Mouse (Mus musculus): Measurements from ENCODE around the gene Zfp239. TPM values are rescaled to one million over a fixed set of nuclear protein-coding genes. Genes with fewer than 3 reads are reported as not detected.
A peak's percentile ranks its signal among the peaks of the same experiment; 100 is the strongest.

The Zfp239 gene
- total and polyA plus RNA-seq, 2 experiments from 2014 or later = 0.20 TPM; not detected in 1

DNA sequence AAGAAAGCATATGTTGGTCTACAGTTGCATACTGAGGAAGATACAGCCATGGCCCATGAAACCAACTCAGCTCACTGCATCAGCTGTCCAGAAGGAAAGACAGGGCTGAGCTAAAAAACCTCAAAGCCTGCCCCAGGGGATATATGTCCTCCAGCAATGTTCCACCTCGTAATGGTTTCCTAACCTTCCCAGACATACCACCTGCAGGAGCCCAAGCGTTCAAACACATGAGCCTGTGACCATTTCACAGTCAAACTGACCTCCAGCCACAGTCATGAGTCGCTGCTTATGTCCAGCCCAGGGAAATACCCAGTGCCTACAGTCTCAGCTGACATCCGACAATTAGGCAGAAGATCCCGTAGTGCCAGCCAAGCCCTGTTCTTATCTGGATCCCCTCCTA, 13.3 kb upstream of the Zfp239 start:
- no peak overlapping the region for H3K9ac ChIP-seq (replicated peaks; ENCODE audit: low read depth, low read length)
- H3K4me2 ChIP-seq (ENCODE audit: low read depth, low read length) = no peak overlapping the region
- 77% methylated on average over 5 of the region's 5 CpGs for WGBS
- ATAC-seq (ENCODE audit: insufficient read depth, low read depth) (no peak), DNase-seq (ENCODE audit: low spot score) (no peak)
- H3K4me1 ChIP-seq (ENCODE audit: control insufficient read depth, insufficient read depth) = no peaks in the 10 kb centered on the region
- no peak for TF ChIP-seq EP300 (IDR thresholded peaks at IDR 0.05; ENCODE audit: low read depth)
- TF ChIP-seq CTCF (IDR thresholded peaks at IDR 0.05; ENCODE audit: low read depth) = no peak
- H3K27ac ChIP-seq (ENCODE audit: low read depth) = no peak overlapping the region
- no peaks in the 10 kb centered on the region for H3K9me3 ChIP-seq (replicated peaks; ENCODE audit: control insufficient read depth, low read length)
- no peaks in the 10 kb centered on the region for H3K27me3 ChIP-seq (ENCODE audit: control insufficient read depth, insufficient read depth, low read length)
- H3K36me3 ChIP-seq (replicated peaks; ENCODE audit: control insufficient read depth, insufficient read depth, low read length) = peaks cover 38% of the 10 kb centered on the region
- H3K4me3 ChIP-seq (ENCODE audit: low read depth, low read length) = no peak overlapping the region

- H3K27ac ChIP-seq (ENCODE audit: low read depth) = no peak overlapping the region
- H3K9ac ChIP-seq (replicated peaks; ENCODE audit: low read depth, low read length) = no peak overlapping the region
- H3K4me1 ChIP-seq (ENCODE audit: control insufficient read depth, insufficient read depth) = no peaks in the 10 kb centered on the region
- H3K27me3 ChIP-seq (ENCODE audit: control insufficient read depth, insufficient read depth, low read length) = no peaks in the 10 kb centered on the region
- WGBS = 48% methylated on average over 2 of the region's 2 CpGs
- H3K36me3 ChIP-seq (replicated peaks; ENCODE audit: control insufficient read depth, insufficient read depth, low read length) = peaks cover 9% of the 10 kb centered on the region
- ATAC-seq (ENCODE audit: insufficient read depth, low read depth) (no peak), DNase-seq (ENCODE audit: low spot score) (no peak)
- H3K9me3 ChIP-seq (replicated peaks; ENCODE audit: control insufficient read depth, low read length) = no peaks in the 10 kb centered on the region
- H3K4me3 ChIP-seq (ENCODE audit: low read depth, low read length) = no peak overlapping the region
- no peak overlapping the region for H3K4me2 ChIP-seq (ENCODE audit: low read depth, low read length)
- TF ChIP-seq CTCF (IDR thresholded peaks at IDR 0.05; ENCODE audit: low read depth) (no peak), EP300 (IDR thresholded peaks at IDR 0.05; ENCODE audit: low read depth) (no peak)
Measured at GRCm38 (mm10) chr6:117851747-117852146, 10.2 kb upstream of the Zfp239 start.

- WGBS = 84% methylated on average over 1 of the region's 1 CpGs
- DNase-seq (ENCODE audit: low spot score) (no peak), ATAC-seq (ENCODE audit: insufficient read depth, low read depth) (no peak)
- Histone ChIP-seq H3K36me3 (replicated peaks; ENCODE audit: control insufficient read depth, insufficient read depth, low read length) (no peaks in the 10 kb centered on the region), H3K4me2 (ENCODE audit: low read depth, low read length) (no peak overlapping the region), H3K9me3 (replicated peaks; ENCODE audit: control insufficient read depth, low read length) (no peaks in the 10 kb centered on the region), H3K4me1 (ENCODE audit: control insufficient read depth, insufficient read depth) (0 out of 2 replicates have a peak, but pooled peaks cover under 1% of the 10 kb centered on the region), H3K27me3 (ENCODE audit: control insufficient read depth, insufficient read depth, low read length) (no peaks in the 10 kb centered on the region), H3K27ac (ENCODE audit: low read depth) (no peak overlapping the region), H3K9ac (replicated peaks; ENCODE audit: low read depth, low read length) (no peak overlapping the region), H3K4me3 (ENCODE audit: low read depth, low read length) (no peak overlapping the region)
- peak; percentile 30; the same call in 1 of the 2 replicates for TF ChIP-seq CTCF (IDR thresholded peaks at IDR 0.05; ENCODE audit: low read depth)
- TF ChIP-seq EP300 (IDR thresholded peaks at IDR 0.05; ENCODE audit: low read depth) = no peak
Measured at GRCm38 (mm10) chr6:117857990-117858389, 3.9 kb upstream of the Zfp239 start.

- Histone ChIP-seq H3K36me3 (replicated peaks; ENCODE audit: control insufficient read depth, insufficient read depth, low read length) (no peaks in the 10 kb centered on the region), H3K27me3 (ENCODE audit: control insufficient read depth, insufficient read depth, low read length) (no peaks in the 10 kb centered on the region), H3K9me3 (replicated peaks; ENCODE audit: control insufficient read depth, low read length) (no peaks in the 10 kb centered on the region), H3K27ac (ENCODE audit: low read depth) (no peak overlapping the region), H3K4me2 (ENCODE audit: low read depth, low read length) (peak overlapping the region; percentile 88; the same call in 1 of the 2 replicates), H3K4me3 (ENCODE audit: low read depth, low read length) (peak overlapping the region; percentile 52; the same call in 1 of the 2 replicates), H3K4me1 (ENCODE audit: control insufficient read depth, insufficient read depth) (peaks cover 6% of the 10 kb centered on the region; the same call in 1 of the 2 replicates), H3K9ac (replicated peaks; ENCODE audit: low read depth, low read length) (0 out of 2 replicates have a peak overlapping the region, but pooled peaks have one; percentile 3)
- ATAC-seq (ENCODE audit: insufficient read depth, low read depth) = no peak
- DNase-seq (ENCODE audit: low spot score) = no peak
- WGBS = 72% methylated on average over 8 of the region's 8 CpGs
- no peak for TF ChIP-seq CTCF (IDR thresholded peaks at IDR 0.05; ENCODE audit: low read depth)
- TF ChIP-seq EP300 (IDR thresholded peaks at IDR 0.05; ENCODE audit: low read depth) = no peak
Measured at GRCm38 (mm10) chr6:117862465-117862864, 565 bp downstream of the Zfp239 start.

DNA sequence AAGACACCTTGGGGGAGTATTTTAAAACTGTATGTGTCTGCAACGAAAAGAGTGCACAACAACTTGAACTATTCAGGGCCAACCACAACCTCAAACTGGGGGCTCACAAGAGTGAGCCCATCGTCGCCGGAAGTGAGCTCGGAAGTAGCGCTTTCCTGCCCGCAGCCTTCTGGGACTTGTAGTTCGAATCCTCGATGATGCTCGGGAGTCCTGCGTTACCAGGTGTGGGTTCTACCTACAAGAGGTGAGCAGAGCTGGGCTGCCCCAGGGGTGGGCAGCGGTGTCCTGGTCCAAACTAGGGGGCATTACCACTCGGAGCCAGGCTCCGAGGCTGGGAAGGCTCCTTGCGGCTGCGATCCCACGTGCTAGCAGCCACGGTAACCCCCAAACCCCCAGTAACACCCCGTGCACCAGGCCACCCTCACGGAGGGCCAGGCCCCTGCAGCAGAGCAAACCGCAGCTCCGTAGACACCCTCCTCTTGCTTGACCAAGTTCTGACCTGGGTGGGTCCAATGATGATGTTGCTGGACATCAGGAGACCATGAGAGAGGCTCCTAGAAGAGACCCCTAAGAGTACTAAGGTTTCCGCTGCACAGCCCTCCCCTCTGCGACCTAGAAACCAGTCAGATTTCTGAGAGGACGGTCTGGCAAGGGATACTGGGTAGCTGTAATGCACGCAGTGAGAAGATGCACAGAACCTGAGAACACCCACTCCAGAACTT, 1.2 kb downstream of the Zfp239 start:
- TF ChIP-seq CTCF (IDR thresholded peaks at IDR 0.05; ENCODE audit: low read depth) (no peak), EP300 (IDR thresholded peaks at IDR 0.05; ENCODE audit: low read depth) (no peak)
- Histone ChIP-seq H3K27me3 (ENCODE audit: control insufficient read depth, insufficient read depth, low read length) (no peaks in the 10 kb centered on the region), H3K27ac (ENCODE audit: low read depth) (no peak overlapping the region), H3K9ac (replicated peaks; ENCODE audit: low read depth, low read length) (peak overlapping the region; percentile 3; the same call in 1 of the 2 replicates), H3K4me1 (ENCODE audit: control insufficient read depth, insufficient read depth) (peaks cover 6% of the 10 kb centered on the region; the same call in 1 of the 2 replicates), H3K4me2 (ENCODE audit: low read depth, low read length) (peak overlapping the region; percentile 88), H3K9me3 (replicated peaks; ENCODE audit: control insufficient read depth, low read length) (no peaks in the 10 kb centered on the region), H3K4me3 (ENCODE audit: low read depth, low read length) (peak overlapping the region; percentile 52), H3K36me3 (replicated peaks; ENCODE audit: control insufficient read depth, insufficient read depth, low read length) (no peaks in the 10 kb centered on the region)
- DNase-seq (ENCODE audit: low spot score) = peak; percentile 20
- peak; percentile 51; the same call in 1 of the 2 replicates for ATAC-seq (ENCODE audit: insufficient read depth, low read depth)
- WGBS = 2% methylated on average over 26 of the region's 26 CpGs

Measured in heart, postnatal 0 days (tissue).